Mouse (Mus musculus) kidney, embryonic 14.5 days (tissue): ENCODE data around the gene Rbm18. TPM values are rescaled to one million over a fixed set of nuclear protein-coding genes. Genes with fewer than 3 reads are reported as not detected.
"Not testable (repeated sequence)": the region's sequence is repeated elsewhere in the genome, so short reads cannot be mapped to it uniquely, and the experiment has no call there.

Source experiments
- ATAC-seq: fragments of 200-750 bp; cut with Nextera tagmentation; 2 replicates; pipeline ENCODE4 v1.8.0; 2017; ENCODE audit warnings: moderate number of reproducible peaks, mild to moderate bottlenecking, moderate TSS enrichment, moderate library complexity; ENCODE audit not compliant: low FRiP score, low TSS enrichment
- H3K27ac ChIP-seq: fragments of 300-500 bp; sonication (generic); 2 replicates; pipeline ENCODE4 v1.5.1; 2014; ENCODE audit warnings: low read depth, mild to moderate bottlenecking, low read length, moderate library complexity, mixed read lengths
- H3K27me3 ChIP-seq: fragments of 300-500 bp; sonication (generic); 2 replicates; pipeline ENCODE4 v1.6.1; 2014; ENCODE audit warnings: mild to moderate bottlenecking, low read length; ENCODE audit not compliant: control insufficient read depth, insufficient read depth
- H3K36me3 ChIP-seq: fragments of 300-500 bp; sonication (generic); 2 replicates; pipeline ENCODE4 v1.6.1; 2014; ENCODE audit warnings: low read length, mixed read lengths; ENCODE audit not compliant: control insufficient read depth, insufficient read depth
- H3K4me1 ChIP-seq: fragments of 300-500 bp; sonication (generic); 2 replicates; pipeline ENCODE4 v1.6.1; 2014; ENCODE audit warnings: low read length, mixed read lengths; ENCODE audit not compliant: control insufficient read depth, insufficient read depth
- H3K4me2 ChIP-seq: fragments of 300-500 bp; sonication (generic); replicated peaks from 2 replicates; pipeline ENCODE4 v1.6.1; 2014; ENCODE audit warnings: low read depth, mild to moderate bottlenecking, low read length
- H3K4me3 ChIP-seq: fragments of 300-500 bp; sonication (generic); 2 replicates; pipeline ENCODE4 v1.5.1; 2014; ENCODE audit warnings: mild to moderate bottlenecking, low read length
- H3K9ac ChIP-seq: fragments of 300-500 bp; sonication (generic); 2 replicates; pipeline ENCODE4 v1.6.1; 2014; ENCODE audit warnings: low read depth, mild to moderate bottlenecking, low read length, moderate library complexity
- H3K9me3 ChIP-seq: fragments of 300-500 bp; sonication (generic); 2 replicates; pipeline ENCODE4 v1.6.1; 2016; ENCODE audit warnings: low read length; ENCODE audit not compliant: control insufficient read depth
- WGBS: fragments of 180-500 bp; shearing (Covaris S2); extraction: QIAGEN DNeasy Blood & Tissue Kit; methylation state at CpG from one replicate; pipeline ENCODE4 v1.1.7; 2014; 5-methylcytosine and 5-hydroxymethylcytosine counted together
- polyA plus RNA-seq: library from polyadenylated mRNA; unstranded; fragments of >200 nt; fragmentation: Nextera tagmentation; extraction: Ambion mirVana; gene quantifications from 2 replicates; pipeline ENCODE4 v1.2.1, GENCODE M21; 2014

Gene Rbm18
- polyA plus RNA-seq, 1 experiment from 2014 or later = 77.1 TPM

DNA sequence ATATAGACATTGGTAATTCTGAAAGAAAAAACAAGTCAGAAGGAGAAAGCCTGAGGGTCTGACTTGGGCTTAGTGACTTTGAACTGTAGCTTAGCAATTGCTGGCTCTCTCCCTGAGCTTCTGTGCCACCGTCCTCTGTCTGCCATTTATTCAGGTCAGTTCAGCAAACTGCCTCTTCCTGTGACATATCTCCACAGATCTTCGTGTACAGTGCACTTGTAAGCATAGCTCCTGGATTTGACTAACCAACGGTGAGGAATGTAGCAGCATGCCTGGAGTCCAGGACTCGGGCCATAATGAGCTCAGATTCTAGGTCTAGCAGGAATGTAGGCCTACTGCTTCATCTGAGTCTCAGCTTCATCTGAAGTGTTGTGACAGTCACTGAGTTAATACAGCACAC, 32.6 kb upstream of the Rbm18 start:
- H3K36me3 ChIP-seq = no peaks in the 10 kb centered on the region; the same call in 1 of the 2 replicates
- H3K27me3 ChIP-seq = no peaks in the 10 kb centered on the region
- ATAC-seq = no peak
- H3K9ac ChIP-seq = no peak overlapping the region
- H3K4me3 ChIP-seq = no peak overlapping the region
- H3K27ac ChIP-seq = no peak overlapping the region
- WGBS = 82% methylated on average over 4 of the region's 4 CpGs
- no peaks in the 10 kb centered on the region for H3K4me1 ChIP-seq
- no peak overlapping the region for H3K4me2 ChIP-seq
- no peaks in the 10 kb centered on the region for H3K9me3 ChIP-seq

GRCm38 (mm10) chr2:36167990-36168618, 31.5 kb upstream of the Rbm18 start:
- H3K4me1 ChIP-seq = no peaks in the 10 kb centered on the region
- no peak overlapping the region for H3K4me3 ChIP-seq
- H3K9me3 ChIP-seq = no peaks in the 10 kb centered on the region
- H3K27me3 ChIP-seq = no peaks in the 10 kb centered on the region
- no peak for ATAC-seq
- H3K36me3 ChIP-seq = no peaks in the 10 kb centered on the region; the same call in 1 of the 2 replicates
- H3K4me2 ChIP-seq = no peak overlapping the region
- 65% methylated on average over 1 of the region's 1 CpGs for WGBS
- no peak overlapping the region for H3K27ac ChIP-seq
- H3K9ac ChIP-seq = no peak overlapping the region

DNA sequence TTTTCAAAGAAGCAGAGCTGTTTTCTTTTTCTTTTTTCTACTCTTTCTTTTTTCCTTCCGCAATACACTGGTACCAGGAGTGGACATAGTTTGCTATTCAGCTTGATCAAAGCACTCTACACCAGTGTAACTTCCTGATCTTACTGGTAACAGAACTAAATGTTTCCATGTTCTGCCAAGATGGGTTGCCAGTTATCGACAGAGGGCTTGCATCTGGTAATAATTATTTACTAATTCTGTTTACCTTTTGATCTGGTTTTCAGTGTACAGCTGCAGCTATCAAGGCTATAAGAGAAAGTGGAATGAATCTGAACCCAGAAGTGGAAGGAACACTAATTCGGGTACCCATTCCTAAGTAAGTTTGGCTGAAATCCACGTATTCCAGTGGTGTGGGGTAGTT, 22.8 kb upstream of the Rbm18 start:
- Histone ChIP-seq H3K9ac (no peak overlapping the region), H3K36me3 (peaks cover 3% of the 10 kb centered on the region; the same call in 1 of the 2 replicates), H3K9me3 (no peaks in the 10 kb centered on the region), H3K4me3 (no peak overlapping the region), H3K27me3 (no peaks in the 10 kb centered on the region), H3K4me1 (no peaks in the 10 kb centered on the region), H3K4me2 (no peak overlapping the region), H3K27ac (no peak overlapping the region)
- ATAC-seq = no peak
- 88% methylated on average over 4 of the region's 4 CpGs for WGBS

GRCm38 (mm10) chr2:36157461-36157860, 20.9 kb upstream of the Rbm18 start:
- no peak overlapping the region for H3K9ac ChIP-seq
- no peak overlapping the region for H3K4me2 ChIP-seq
- no peaks in the 10 kb centered on the region for H3K27me3 ChIP-seq
- 84% methylated on average over 1 of the region's 1 CpGs for WGBS
- H3K4me3 ChIP-seq = no peak overlapping the region
- no peak overlapping the region for H3K27ac ChIP-seq
- no peak for ATAC-seq
- H3K9me3 ChIP-seq = no peaks in the 10 kb centered on the region
- H3K4me1 ChIP-seq = no peaks in the 10 kb centered on the region
- peaks cover 3% of the 10 kb centered on the region; the same call in 1 of the 2 replicates for H3K36me3 ChIP-seq

DNA sequence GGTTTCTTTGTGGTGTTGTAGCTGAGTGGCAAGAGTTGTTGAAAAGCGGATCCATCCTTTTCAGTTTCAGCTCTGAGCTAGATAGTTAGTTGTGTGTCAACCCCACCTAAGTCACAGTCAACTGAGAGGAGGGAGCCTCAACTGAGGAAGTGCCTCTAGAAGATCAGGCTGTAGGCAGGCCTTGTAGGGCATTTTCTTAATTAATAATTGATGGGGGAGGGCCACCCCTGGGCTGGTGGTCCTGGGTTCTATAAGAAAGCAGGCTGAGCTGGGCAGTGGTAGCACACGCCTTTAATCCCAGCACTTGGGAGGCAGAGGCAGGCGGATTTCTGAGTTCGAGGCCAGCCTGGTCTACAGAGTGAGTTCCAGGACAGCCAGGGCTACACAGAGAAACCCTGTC, 15.8 kb upstream of the Rbm18 start:
- not testable (repeated sequence) for H3K4me1 ChIP-seq, H3K27me3 ChIP-seq
- 91% methylated on average over 4 of the region's 4 CpGs for WGBS

DNA sequence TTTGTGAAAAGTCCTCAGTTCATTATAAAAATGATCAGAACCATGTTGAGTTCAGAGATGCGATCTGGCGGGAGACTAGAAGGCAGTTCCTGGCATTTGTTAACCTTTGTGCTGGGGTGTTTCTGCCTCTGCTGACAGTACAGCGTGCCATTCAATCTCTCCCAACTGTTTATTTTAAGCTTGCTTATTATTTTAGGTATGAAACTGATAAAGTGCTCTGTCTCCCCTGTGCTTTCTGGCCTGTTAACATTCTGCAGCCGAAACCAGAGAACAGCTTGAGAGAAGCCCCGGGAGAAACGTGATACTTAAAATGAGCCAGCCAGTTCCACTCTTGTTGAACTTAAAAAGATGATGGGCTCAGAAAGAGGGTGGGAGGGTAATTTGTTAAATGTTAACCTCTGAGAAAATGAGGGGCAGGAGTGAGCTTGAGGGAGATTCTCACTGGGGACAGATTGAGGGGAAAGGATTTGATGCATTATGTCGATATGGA, 12.3 kb upstream of the Rbm18 start:
- peaks cover 5% of the 10 kb centered on the region; the same call in 1 of the 2 replicates for H3K36me3 ChIP-seq
- WGBS = 47% methylated on average over 7 of the region's 7 CpGs
- no peaks in the 10 kb centered on the region for H3K9me3 ChIP-seq
- no peak overlapping the region for H3K4me3 ChIP-seq
- no peaks in the 10 kb centered on the region for H3K27me3 ChIP-seq
- H3K9ac ChIP-seq = no peak overlapping the region
- no peak overlapping the region for H3K27ac ChIP-seq
- H3K4me1 ChIP-seq = 0 out of 2 replicates have a peak, but pooled peaks cover 3% of the 10 kb centered on the region
- no peak for ATAC-seq
- H3K4me2 ChIP-seq = no peak overlapping the region

More for the DNA sequence above, 15.8 kb upstream of the Rbm18 start:
- not testable (repeated sequence) for H3K36me3 ChIP-seq, H3K9ac ChIP-seq, ATAC-seq, H3K4me2 ChIP-seq, H3K9me3 ChIP-seq, H3K27ac ChIP-seq, H3K4me3 ChIP-seq

- Histone ChIP-seq H3K9ac (no peak overlapping the region), H3K36me3 (peaks cover 10% of the 10 kb centered on the region), H3K4me1 (peaks cover 7% of the 10 kb centered on the region; the same call in 1 of the 2 replicates), H3K9me3 (no peaks in the 10 kb centered on the region), H3K4me3 (no peak overlapping the region), H3K4me2 (no peak overlapping the region), H3K27ac (no peak overlapping the region), H3K27me3 (no peaks in the 10 kb centered on the region)
- ATAC-seq = no peak
- WGBS = 59% methylated on average over 2 of the region's 2 CpGs
These were observed 2.5 kb upstream of the Rbm18 start for GRCm38 (mm10) chr2:36139096-36139495.

- Histone ChIP-seq H3K4me3 (peak overlapping the region; percentile 82), H3K4me1 (peaks cover 7% of the 10 kb centered on the region; the same call in 1 of the 2 replicates), H3K9ac (peak overlapping the region; percentile 80), H3K4me2 (peak overlapping the region; percentile 77), H3K27ac (peak overlapping the region; percentile 88), H3K27me3 (no peaks in the 10 kb centered on the region), H3K9me3 (no peaks in the 10 kb centered on the region), H3K36me3 (peaks cover 34% of the 10 kb centered on the region)
- WGBS = under 1% methylated on average over 4 of the region's 4 CpGs
- no peak for ATAC-seq
These were observed 686 bp downstream of the Rbm18 start for GRCm38 (mm10) chr2:36135887-36136286.

GRCm38 (mm10) chr2:36129051-36129450, 7.5 kb downstream of the Rbm18 start:
- no peak overlapping the region for H3K27ac ChIP-seq
- no peaks in the 10 kb centered on the region for H3K27me3 ChIP-seq
- no peaks in the 10 kb centered on the region for H3K4me1 ChIP-seq
- no peaks in the 10 kb centered on the region for H3K9me3 ChIP-seq
- H3K4me3 ChIP-seq = no peak overlapping the region
- peaks cover 79% of the 10 kb centered on the region for H3K36me3 ChIP-seq
- no peak overlapping the region for H3K9ac ChIP-seq
- WGBS = 95% methylated on average over 3 of the region's 3 CpGs
- no peak for ATAC-seq
- H3K4me2 ChIP-seq = no peak overlapping the region
